Mouse (Mus musculus) heart, adult 10 weeks (tissue): ENCODE results near the gene Cldn16. TPM values are rescaled to one million over a fixed set of nuclear protein-coding genes. Genes with fewer than 3 reads are reported as not detected.

Experiments
- polyA plus RNA-seq: library from polyadenylated mRNA; stranded (reverse); fragments of 350-450 nt; fragmentation: Illumina TruSeq; extraction: RNeasy Lipid Tissue Mini Kit (QIAGEN cat#74804); gene quantifications from one replicate; pipeline ENCODE4 v1.2.3, GENCODE M21; 2014; ENCODE audit warnings: low read depth, low replicate concordance

Cldn16 gene
- polyA plus RNA-seq = not detected

GRCm38 (mm10) chr16:26462835-26463234, at the start of gene Cldn16:
TSS of gene Cldn16 (plus strand) at chr16:26463135.

GRCm38 (mm10) chr16:26526669-26527068, 63.7 kb downstream of the Cldn16 start, which contains the start of gene Tmem207:
TSS of gene Tmem207 (minus strand) at chr16:26526769.

Other genes with a start within 250 kb of the Cldn16 start
- 0.21 TPM for gene Cldn1, start 91.3 kb upstream of the Cldn16 start, polyA plus RNA-seq
- gene Tmem207, start 63.6 kb downstream of the Cldn16 start, polyA plus RNA-seq = not detected
- gene Il1rap, start 118.6 kb downstream of the Cldn16 start, polyA plus RNA-seq = 4.1 TPM